Mouse (Mus musculus) midbrain, embryonic 13.5 days (tissue): Measurements from ENCODE around the gene Asb11. TPM values are rescaled to one million over a fixed set of nuclear protein-coding genes. Genes with fewer than 3 reads are reported as not detected.

Source experiments
- ATAC-seq: fragments of 200-750 bp; cut with Nextera tagmentation; 2 replicates; pipeline ENCODE4 v1.8.0; 2017; ENCODE audit warnings: mild to moderate bottlenecking, moderate TSS enrichment, moderate library complexity
- H3K27ac ChIP-seq: fragments of 300-500 bp; sonication (generic); 2 replicates; pipeline ENCODE4 v1.5.1; 2015; ENCODE audit warnings: inconsistent platforms, mild to moderate bottlenecking, moderate library complexity
- H3K27me3 ChIP-seq: fragments of 300-500 bp; sonication (generic); 2 replicates; pipeline ENCODE4 v1.6.1; 2015; ENCODE audit warnings: mild to moderate bottlenecking, inconsistent platforms
- H3K36me3 ChIP-seq: fragments of 300-500 bp; sonication (generic); 2 replicates; pipeline ENCODE4 v1.6.1; 2015; ENCODE audit warnings: mild to moderate bottlenecking, inconsistent platforms
- H3K4me1 ChIP-seq: fragments of 300-500 bp; sonication (generic); replicated peaks from 2 replicates; pipeline ENCODE4 v1.6.1; 2015; ENCODE audit warnings: inconsistent platforms
- H3K4me2 ChIP-seq: fragments of 300-500 bp; sonication (generic); replicated peaks from 2 replicates; pipeline ENCODE4 v1.6.1; 2015; ENCODE audit warnings: moderate library complexity, mild to moderate bottlenecking, inconsistent platforms
- H3K4me3 ChIP-seq: fragments of 300-500 bp; sonication (generic); replicated peaks from 2 replicates; pipeline ENCODE4 v1.5.1; 2015; ENCODE audit warnings: mild to moderate bottlenecking, inconsistent platforms
- H3K9ac ChIP-seq: fragments of 300-500 bp; sonication (generic); replicated peaks from 2 replicates; pipeline ENCODE4 v1.6.1; 2015; ENCODE audit warnings: mild to moderate bottlenecking, inconsistent platforms
- H3K9me3 ChIP-seq: fragments of 300-500 bp; sonication (generic); 2 replicates; pipeline ENCODE4 v1.6.1; 2016; ENCODE audit warnings: mild to moderate bottlenecking, inconsistent platforms
- WGBS: fragments of 180-500 bp; shearing (Covaris S2); methylation state at CpG from one replicate; pipeline ENCODE4 v1.1.7; 2015; 5-methylcytosine and 5-hydroxymethylcytosine counted together
- polyA plus RNA-seq: library from polyadenylated mRNA; unstranded; fragments of >200 nt; fragmentation: Nextera tagmentation; extraction: Ambion mirVana; gene quantifications from 2 replicates; pipeline ENCODE4 v1.2.1, GENCODE M21; 2015

The Asb11 gene
- polyA plus RNA-seq, 1 experiment from 2014 or later = not detected

DNA sequence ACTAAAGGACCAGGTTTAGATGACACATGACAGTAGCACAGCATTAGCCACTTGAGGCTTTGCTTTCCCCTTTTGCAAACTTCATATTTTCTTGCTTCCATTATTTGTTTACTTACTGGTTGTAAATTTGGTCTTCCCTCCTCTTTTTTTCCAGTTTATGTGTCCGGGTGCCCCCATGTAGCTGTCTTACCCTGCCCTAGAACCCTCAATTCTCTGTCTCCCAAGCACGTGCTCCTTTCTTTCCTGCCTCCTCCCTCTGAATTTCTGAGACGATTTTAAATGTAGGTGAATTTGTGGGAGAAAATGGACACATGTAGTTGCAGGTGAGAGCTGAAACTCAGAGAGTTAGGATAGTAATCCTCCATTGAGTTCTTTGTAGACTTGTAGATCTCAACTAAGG is 16.3 kb upstream of the Asb11 start:
- Histone ChIP-seq H3K4me1 (peaks cover 9% of the 10 kb centered on the region; the same call in 1 of the 2 replicates), H3K27me3 (peaks cover 7% of the 10 kb centered on the region; the same call in 1 of the 2 replicates), H3K4me3 (peak overlapping the region; percentile 54), H3K4me2 (peak overlapping the region; percentile 59), H3K9ac (peak overlapping the region; percentile 65; the same call in 1 of the 2 replicates), H3K9me3 (no peaks in the 10 kb centered on the region), H3K36me3 (no peaks in the 10 kb centered on the region), H3K27ac (no peak overlapping the region)
- WGBS = 58% methylated on average over 3 of the region's 3 CpGs
- ATAC-seq = no peak

DNA sequence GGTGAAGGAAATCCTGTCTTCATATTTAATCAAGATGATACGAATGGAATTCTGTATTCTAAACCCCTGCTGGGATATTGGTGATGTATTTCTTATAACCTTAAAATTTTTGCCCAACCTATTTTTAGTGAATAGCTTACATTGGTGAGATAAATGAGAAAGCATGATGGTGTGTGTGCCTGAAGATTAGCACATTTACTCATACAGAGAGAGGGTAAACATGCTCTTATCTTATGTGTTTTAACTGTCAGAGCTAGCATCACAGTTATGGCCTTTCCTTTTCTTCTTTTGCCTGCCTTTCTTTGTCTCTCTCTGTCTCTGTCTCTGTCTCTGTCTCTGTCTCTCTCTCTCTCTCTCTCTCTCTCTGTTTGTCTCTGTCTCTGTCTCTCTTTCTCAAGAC is 12.0 kb upstream of the Asb11 start:
- Histone ChIP-seq H3K9ac (no peak overlapping the region), H3K9me3 (no peaks in the 10 kb centered on the region), H3K36me3 (no peaks in the 10 kb centered on the region), H3K4me2 (no peak overlapping the region), H3K4me1 (peaks cover 9% of the 10 kb centered on the region; the same call in 1 of the 2 replicates), H3K4me3 (no peak overlapping the region), H3K27ac (no peak overlapping the region), H3K27me3 (peaks cover 6% of the 10 kb centered on the region; the same call in 1 of the 2 replicates)
- WGBS = 87% methylated on average over 1 of the region's 1 CpGs
- ATAC-seq = no peak

DNA sequence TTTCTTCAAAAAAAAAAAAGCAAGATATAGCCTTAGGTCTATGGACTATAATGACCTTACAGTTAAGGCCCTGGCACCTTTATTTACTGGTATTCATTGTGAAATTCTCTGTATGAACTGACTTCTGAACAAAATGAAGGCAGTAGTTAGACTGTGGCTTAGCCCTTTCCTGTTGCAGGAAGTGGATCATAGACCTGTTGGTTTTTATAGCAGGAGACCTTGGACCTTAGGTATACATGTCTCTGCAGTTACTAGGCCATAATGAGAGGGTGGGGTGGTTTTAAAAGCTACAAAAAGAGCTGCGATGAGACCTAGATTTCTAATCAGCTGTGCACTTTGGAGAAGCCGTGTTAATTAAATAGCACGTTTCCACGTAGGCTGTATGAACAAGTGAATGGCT is 9.5 kb upstream of the Asb11 start:
- H3K27ac ChIP-seq = no peak overlapping the region
- no peak overlapping the region for H3K9ac ChIP-seq
- H3K27me3 ChIP-seq = peaks cover 3% of the 10 kb centered on the region; the same call in 1 of the 2 replicates
- no peak overlapping the region for H3K4me2 ChIP-seq
- no peak overlapping the region for H3K4me3 ChIP-seq
- peaks cover 7% of the 10 kb centered on the region; the same call in 1 of the 2 replicates for H3K36me3 ChIP-seq
- WGBS = 96% methylated on average over 4 of the region's 4 CpGs
- no peaks in the 10 kb centered on the region for H3K4me1 ChIP-seq
- no peak for ATAC-seq
- H3K9me3 ChIP-seq = no peaks in the 10 kb centered on the region

DNA sequence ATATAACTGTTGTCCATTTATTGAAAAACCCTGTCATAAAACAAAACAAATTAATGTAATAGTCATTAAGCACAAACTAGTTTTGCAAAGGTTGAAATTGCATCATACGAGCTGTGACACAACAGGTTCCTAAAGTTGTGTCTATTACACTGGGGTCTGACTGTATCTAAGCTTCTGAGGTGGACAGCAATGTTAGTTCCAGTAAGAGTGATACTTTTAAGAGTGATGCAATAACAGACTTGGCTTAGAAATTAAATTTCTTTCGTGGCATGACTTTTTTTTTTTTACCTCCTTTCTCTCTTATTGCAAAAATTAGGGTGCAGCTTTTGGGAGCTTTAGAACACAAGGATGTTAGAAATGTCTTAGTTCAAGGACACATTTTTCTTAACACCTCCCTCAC is 8.6 kb upstream of the Asb11 start:
- Histone ChIP-seq H3K4me2 (no peak overlapping the region), H3K9ac (no peak overlapping the region), H3K27me3 (peaks cover 3% of the 10 kb centered on the region; the same call in 1 of the 2 replicates), H3K36me3 (peaks cover 11% of the 10 kb centered on the region; the same call in 1 of the 2 replicates), H3K4me1 (no peaks in the 10 kb centered on the region), H3K4me3 (no peak overlapping the region), H3K27ac (no peak overlapping the region), H3K9me3 (no peaks in the 10 kb centered on the region)
- WGBS = 88% methylated on average over 2 of the region's 2 CpGs
- no peak for ATAC-seq

GRCm38 (mm10) chrX:164430621-164431020 is 6.2 kb upstream of the Asb11 start:
- H3K4me3 ChIP-seq = no peak overlapping the region
- no peaks in the 10 kb centered on the region for H3K4me1 ChIP-seq
- H3K4me2 ChIP-seq = no peak overlapping the region
- peaks cover 3% of the 10 kb centered on the region; the same call in 1 of the 2 replicates for H3K27me3 ChIP-seq
- H3K9ac ChIP-seq = no peak overlapping the region
- H3K9me3 ChIP-seq = no peaks in the 10 kb centered on the region
- no peak for ATAC-seq
- peaks cover 11% of the 10 kb centered on the region; the same call in 1 of the 2 replicates for H3K36me3 ChIP-seq
- no peak overlapping the region for H3K27ac ChIP-seq
- 89% methylated on average over 6 of the region's 6 CpGs for WGBS

- Histone ChIP-seq H3K9ac (no peak overlapping the region), H3K27me3 (peaks cover 3% of the 10 kb centered on the region; the same call in 1 of the 2 replicates), H3K36me3 (peaks cover 11% of the 10 kb centered on the region; the same call in 1 of the 2 replicates), H3K4me2 (no peak overlapping the region), H3K9me3 (no peaks in the 10 kb centered on the region), H3K4me3 (no peak overlapping the region), H3K4me1 (no peaks in the 10 kb centered on the region), H3K27ac (no peak overlapping the region)
- no peak for ATAC-seq
- WGBS = 93% methylated on average over 2 of the region's 2 CpGs
Observed at GRCm38 (mm10) chrX:164431133-164431532, 5.7 kb upstream of the Asb11 start.

DNA sequence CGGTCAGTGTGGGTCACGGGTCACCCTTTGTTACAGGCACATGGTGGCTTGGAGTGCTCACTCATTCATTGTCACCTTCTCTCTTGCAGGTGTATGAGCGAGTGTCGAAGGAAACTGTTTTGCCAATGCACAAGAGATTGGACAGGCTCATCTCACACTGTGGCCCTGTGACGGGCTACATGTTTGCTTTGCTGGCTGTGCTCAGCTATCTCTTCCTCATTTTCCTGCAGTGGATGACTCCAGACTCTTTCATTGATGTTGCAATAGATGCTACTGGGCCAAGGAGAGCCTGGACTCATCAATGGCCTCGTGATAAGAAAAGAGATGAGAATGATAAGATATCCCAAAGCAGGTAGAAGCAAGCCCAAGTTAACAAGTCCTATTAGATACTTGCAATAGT is 5.3 kb upstream of the Asb11 start:
- no peaks in the 10 kb centered on the region for H3K9me3 ChIP-seq
- H3K9ac ChIP-seq = no peak overlapping the region
- peaks cover 11% of the 10 kb centered on the region; the same call in 1 of the 2 replicates for H3K36me3 ChIP-seq
- ATAC-seq = no peak
- H3K4me2 ChIP-seq = no peak overlapping the region
- H3K27me3 ChIP-seq = peaks cover 3% of the 10 kb centered on the region; the same call in 1 of the 2 replicates
- H3K4me1 ChIP-seq = no peaks in the 10 kb centered on the region
- WGBS = 92% methylated on average over 6 of the region's 6 CpGs
- no peak overlapping the region for H3K27ac ChIP-seq
- no peak overlapping the region for H3K4me3 ChIP-seq

DNA sequence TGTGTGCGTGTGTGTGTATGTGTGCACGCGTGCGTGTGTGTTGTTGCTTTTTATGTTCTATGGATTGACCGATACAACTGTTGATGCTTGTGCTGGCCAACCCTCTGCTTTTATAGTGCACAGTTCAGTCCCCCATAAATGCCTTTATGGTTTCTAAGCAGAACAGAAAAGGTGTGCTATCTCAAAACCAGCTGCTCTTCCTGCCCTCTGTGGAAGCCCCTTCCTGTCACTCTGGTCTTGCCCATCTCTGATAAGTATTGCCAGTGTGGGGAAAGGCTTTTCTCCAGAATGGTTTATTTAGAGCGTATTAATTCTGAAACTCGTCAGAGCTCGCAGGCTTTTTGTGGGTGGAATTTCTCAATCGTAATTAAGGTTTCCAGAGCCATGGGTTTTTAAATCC is 4.1 kb upstream of the Asb11 start:
- no peaks in the 10 kb centered on the region for H3K9me3 ChIP-seq
- H3K4me2 ChIP-seq = no peak overlapping the region
- H3K4me1 ChIP-seq = no peaks in the 10 kb centered on the region
- 97% methylated on average over 9 of the region's 9 CpGs for WGBS
- H3K27ac ChIP-seq = no peak overlapping the region
- peaks cover 3% of the 10 kb centered on the region; the same call in 1 of the 2 replicates for H3K27me3 ChIP-seq
- ATAC-seq = no peak
- peaks cover 11% of the 10 kb centered on the region; the same call in 1 of the 2 replicates for H3K36me3 ChIP-seq
- H3K4me3 ChIP-seq = no peak overlapping the region
- H3K9ac ChIP-seq = no peak overlapping the region

DNA sequence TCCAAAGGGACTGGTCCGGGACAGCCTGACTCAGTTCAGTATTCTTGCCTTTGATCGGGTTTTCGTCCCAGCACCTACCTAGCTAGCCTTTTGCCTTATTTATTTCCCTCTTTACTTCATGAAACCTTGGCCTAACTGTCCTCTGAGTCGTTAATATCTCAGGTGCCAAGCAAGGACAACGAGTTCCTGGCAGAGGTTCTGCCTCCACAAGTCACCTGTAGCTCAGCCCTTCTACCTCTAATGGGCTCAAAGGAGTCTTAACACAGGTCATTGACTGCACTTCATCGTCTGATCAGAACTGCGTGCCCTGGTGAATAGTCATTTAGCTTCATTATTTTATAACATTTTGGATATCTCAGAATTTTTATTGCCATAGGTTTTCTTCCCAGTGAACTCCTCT is 2.7 kb downstream of the Asb11 start:
- H3K9me3 ChIP-seq = no peaks in the 10 kb centered on the region
- H3K27ac ChIP-seq = no peak overlapping the region
- H3K4me2 ChIP-seq = no peak overlapping the region
- H3K27me3 ChIP-seq = peaks cover 16% of the 10 kb centered on the region; the same call in 1 of the 2 replicates
- no peaks in the 10 kb centered on the region for H3K4me1 ChIP-seq
- WGBS = 89% methylated on average over 7 of the region's 7 CpGs
- H3K4me3 ChIP-seq = no peak overlapping the region
- no peak for ATAC-seq
- H3K9ac ChIP-seq = no peak overlapping the region
- H3K36me3 ChIP-seq = no peaks in the 10 kb centered on the region

GRCm38 (mm10) chrX:164440140-164440539 is 3.3 kb downstream of the Asb11 start:
- H3K27ac ChIP-seq = no peak overlapping the region
- no peak for ATAC-seq
- no peak overlapping the region for H3K4me2 ChIP-seq
- H3K9ac ChIP-seq = no peak overlapping the region
- 74% methylated on average over 2 of the region's 2 CpGs for WGBS
- no peaks in the 10 kb centered on the region for H3K9me3 ChIP-seq
- H3K27me3 ChIP-seq = peaks cover 16% of the 10 kb centered on the region; the same call in 1 of the 2 replicates
- H3K4me3 ChIP-seq = no peak overlapping the region
- no peaks in the 10 kb centered on the region for H3K36me3 ChIP-seq
- no peaks in the 10 kb centered on the region for H3K4me1 ChIP-seq

- 83% methylated on average over 3 of the region's 3 CpGs for WGBS
- H3K9ac ChIP-seq = no peak overlapping the region
- H3K4me2 ChIP-seq = no peak overlapping the region
- H3K4me1 ChIP-seq = no peaks in the 10 kb centered on the region
- no peak for ATAC-seq
- no peak overlapping the region for H3K27ac ChIP-seq
- H3K27me3 ChIP-seq = peaks cover 16% of the 10 kb centered on the region; the same call in 1 of the 2 replicates
- no peak overlapping the region for H3K4me3 ChIP-seq
- no peaks in the 10 kb centered on the region for H3K36me3 ChIP-seq
- H3K9me3 ChIP-seq = no peaks in the 10 kb centered on the region
Observed at GRCm38 (mm10) chrX:164440703-164441102, 3.9 kb downstream of the Asb11 start.

- no peak for ATAC-seq
- Histone ChIP-seq H3K27ac (no peak overlapping the region), H3K4me3 (no peak overlapping the region), H3K9ac (no peak overlapping the region), H3K27me3 (peaks cover 16% of the 10 kb centered on the region; the same call in 1 of the 2 replicates), H3K4me2 (no peak overlapping the region), H3K4me1 (no peaks in the 10 kb centered on the region), H3K36me3 (no peaks in the 10 kb centered on the region), H3K9me3 (no peaks in the 10 kb centered on the region)
- WGBS = 91% methylated on average over 3 of the region's 3 CpGs
Observed at GRCm38 (mm10) chrX:164441306-164441705, 4.5 kb downstream of the Asb11 start.

GRCm38 (mm10) chrX:164445601-164446000 is 8.8 kb downstream of the Asb11 start:
- Histone ChIP-seq H3K27me3 (peaks cover 13% of the 10 kb centered on the region; the same call in 1 of the 2 replicates), H3K9ac (no peak overlapping the region), H3K27ac (no peak overlapping the region), H3K9me3 (no peaks in the 10 kb centered on the region), H3K4me2 (no peak overlapping the region), H3K36me3 (no peaks in the 10 kb centered on the region), H3K4me3 (no peak overlapping the region), H3K4me1 (no peaks in the 10 kb centered on the region)
- no peak for ATAC-seq
- 88% methylated on average over 12 of the region's 12 CpGs for WGBS
